Mouse (Mus musculus) liver, adult 2 months (tissue): Measurements from ENCODE around the gene Flywch1.

Experiments used
- CTCF ChIP-seq: fragments of 200-500 bp; IDR thresholded peaks from 2 replicates; pipeline ENCODE4 v1.5.1; 2011; ENCODE audit warnings: low read depth, low read length, control low read depth
- POLR2A ChIP-seq: fragments of 200-500 bp; IDR thresholded peaks from 2 replicates; pipeline ENCODE4 v1.6.1; 2011; ENCODE audit warnings: low read length, control low read depth; ENCODE audit not compliant: insufficient read depth; ENCODE audit errors: extremely low read depth

- TF ChIP-seq CTCF (no peak), POLR2A (no peak)
Observed at GRCm38 (mm10) chr17:23730441-23730840, 41.0 kb downstream of the Flywch1 start.
